Mouse (Mus musculus): ENCODE measurements at regions not wholly inside any gene's neighbourhood (a gene's known extent, or its start where the extent isn't known, plus 50 kb on each side); places are given as distances from the start of the nearest gene placed in this dataset.

DNA sequence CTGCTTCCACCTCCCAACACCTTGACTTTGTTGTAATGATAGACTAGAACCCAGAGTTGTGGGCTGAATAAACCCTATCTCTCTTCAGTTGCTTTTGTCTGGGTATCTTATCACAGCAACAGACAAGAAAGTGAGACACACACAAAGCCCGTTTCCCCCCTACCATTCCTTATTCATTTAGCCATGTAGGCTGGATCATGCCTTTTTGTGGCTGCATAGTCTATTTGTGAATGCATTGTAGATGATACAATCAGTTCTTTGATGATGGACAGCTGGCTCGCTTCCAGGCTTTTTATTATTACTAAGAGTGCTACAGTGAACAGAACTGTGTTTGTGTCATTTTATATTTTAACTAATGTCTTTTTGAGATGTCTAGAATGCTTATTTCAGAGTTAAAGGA is 116.3 kb upstream of the Podxl start:
- in situ Hi-C loops (cut with MboI; ENCODE audit: low sequenced_read_pairs): no loop called here

- in situ Hi-C loops (cut with MboI; ENCODE audit: low sequenced_read_pairs): no loop called here
These were observed 102.1 kb upstream of the Podxl start for GRCm38 (mm10) chr6:31665671-31666486.

GRCm38 (mm10) chr6:31664495-31664894 is 100.7 kb upstream of the Podxl start:
- in situ Hi-C loops (cut with MboI; ENCODE audit: low sequenced_read_pairs): no loop called here

GRCm38 (mm10) chr6:31660778-31661177 is 97.0 kb upstream of the Podxl start:
- in situ Hi-C loops (cut with MboI; ENCODE audit: low sequenced_read_pairs): no loop called here

- in situ Hi-C loops (cut with MboI; ENCODE audit: low sequenced_read_pairs): no loop called here
These were observed 96.1 kb upstream of the Podxl start for GRCm38 (mm10) chr6:31659901-31660300.

DNA sequence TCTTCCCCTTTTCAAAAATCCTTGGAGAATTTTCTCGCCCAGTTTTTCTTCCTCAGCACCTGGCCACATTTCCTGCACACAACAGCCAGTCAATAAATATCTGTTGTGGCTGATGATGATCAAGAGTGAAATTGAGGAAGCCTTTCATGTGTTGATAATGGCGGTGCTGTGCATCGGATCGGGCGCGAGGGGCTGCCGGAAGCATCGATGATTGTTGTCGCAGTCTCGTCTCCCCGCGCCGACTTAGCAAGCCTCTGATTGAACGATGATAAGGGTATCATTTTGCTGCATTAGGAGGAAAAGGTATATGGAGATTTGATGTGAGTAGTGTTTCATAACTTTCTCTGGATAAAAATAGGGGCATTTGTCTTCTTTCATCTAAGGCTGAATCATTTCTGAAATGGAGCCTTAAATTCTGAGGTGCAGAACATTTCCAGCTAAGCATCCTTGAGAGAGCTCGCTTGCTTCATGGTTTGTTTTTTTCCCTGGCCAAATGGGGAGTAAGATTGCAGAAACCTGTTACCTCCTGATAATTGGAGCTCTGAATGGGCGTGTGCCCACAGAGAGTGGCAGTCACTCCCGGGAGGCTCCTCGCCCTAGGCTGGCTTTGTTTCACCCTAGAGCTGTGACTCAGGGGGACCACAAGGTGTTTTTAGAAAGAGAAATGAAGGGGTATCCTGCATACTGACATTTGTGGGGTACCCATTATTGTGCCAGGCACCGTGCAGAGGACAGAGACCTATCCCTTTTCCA is 94.8 kb upstream of the Podxl start:
- in situ Hi-C loops (cut with MboI; ENCODE audit: low sequenced_read_pairs): no loop called here

DNA sequence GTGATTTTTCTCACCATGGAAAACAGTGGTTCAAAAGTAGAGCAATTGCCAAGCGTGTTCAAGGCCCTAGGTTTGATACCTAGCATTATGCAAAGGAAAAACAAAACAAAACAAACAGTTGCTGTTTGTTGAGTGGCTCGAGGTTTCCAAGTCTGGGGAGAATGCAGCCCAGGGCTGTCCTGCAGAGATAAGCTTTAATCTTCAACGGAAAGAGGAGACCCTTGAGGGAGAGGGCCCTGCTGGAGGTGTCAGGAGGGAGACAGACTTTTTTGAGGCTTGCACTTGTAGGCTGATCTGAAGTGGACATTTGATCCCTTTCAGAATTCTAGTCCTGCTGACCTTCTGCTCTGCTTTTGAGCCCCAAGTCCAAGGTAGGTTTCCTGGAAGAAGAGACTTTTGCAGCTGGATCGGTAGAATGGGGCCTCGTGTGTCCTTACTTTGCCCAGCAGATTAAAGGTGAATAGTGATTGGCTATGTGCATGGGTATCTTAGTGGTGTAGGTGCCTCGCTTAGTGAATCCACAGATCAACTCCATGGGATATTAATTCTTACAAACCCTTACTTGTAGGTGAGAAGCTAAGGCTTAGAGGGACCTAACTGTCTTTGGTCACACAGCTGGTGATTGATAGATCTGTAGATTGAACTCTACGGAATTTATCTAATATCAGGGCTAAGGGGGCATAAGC is 87.2 kb upstream of the Podxl start:
- in situ Hi-C loops (cut with MboI; ENCODE audit: low sequenced_read_pairs): no loop called here

- in situ Hi-C loops (cut with MboI; ENCODE audit: low sequenced_read_pairs): no loop called here
These were observed 81.5 kb upstream of the Podxl start for GRCm38 (mm10) chr6:31645261-31645660.

GRCm38 (mm10) chr6:31644504-31644903 is 80.7 kb upstream of the Podxl start:
- in situ Hi-C loops (cut with MboI; ENCODE audit: low sequenced_read_pairs): no loop called here

DNA sequence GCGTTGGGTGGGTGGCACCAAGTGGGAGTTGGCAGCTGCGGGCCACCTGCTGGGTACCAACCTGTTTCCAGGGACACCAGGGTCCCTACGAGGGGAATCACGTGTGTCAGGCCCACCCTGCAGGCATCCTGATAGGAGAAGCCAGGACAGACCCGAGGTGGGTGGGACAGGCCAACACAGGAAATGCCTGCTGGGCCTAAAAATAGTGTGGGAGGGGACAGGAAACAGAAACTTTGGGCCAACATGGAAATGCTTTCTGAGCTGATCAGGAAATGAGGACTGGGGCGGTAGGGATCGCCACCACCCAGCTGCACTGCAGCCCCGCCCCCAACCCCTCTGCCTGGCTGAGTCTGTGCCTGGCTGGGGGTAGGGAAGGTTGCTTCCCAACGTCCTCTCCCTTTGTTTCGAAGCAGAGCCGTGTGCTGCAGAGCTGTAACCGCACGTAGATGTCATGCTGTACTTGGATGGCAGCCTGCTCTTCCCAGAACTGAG is 78.7 kb upstream of the Podxl start:
- in situ Hi-C loops (cut with MboI; ENCODE audit: low sequenced_read_pairs): no loop called here

GRCm38 (mm10) chr6:31640745-31641144 is 77.0 kb upstream of the Podxl start:
- in situ Hi-C loops (cut with MboI; ENCODE audit: low sequenced_read_pairs): no loop called here

GRCm38 (mm10) chr6:31639460-31639859 is 75.7 kb upstream of the Podxl start:
- in situ Hi-C loops (cut with MboI; ENCODE audit: low sequenced_read_pairs): loop anchor here (10.0 kb wide), 1 partner anchor 115 kb away; no protein-coding TSS in a partner anchor

GRCm38 (mm10) chr6:31638434-31639220 is 74.8 kb upstream of the Podxl start:
- in situ Hi-C loops (cut with MboI; ENCODE audit: low sequenced_read_pairs): loop anchor here (10.0 kb wide), 1 partner anchor 114 kb away; no protein-coding TSS in a partner anchor

GRCm38 (mm10) chr6:31637371-31638052 is 73.7 kb upstream of the Podxl start:
- in situ Hi-C loops (cut with MboI; ENCODE audit: low sequenced_read_pairs): loop anchor here (10.0 kb wide), 1 partner anchor 113 kb away; no protein-coding TSS in a partner anchor

GRCm38 (mm10) chr6:31636954-31637353 is 73.2 kb upstream of the Podxl start:
- in situ Hi-C loops (cut with MboI; ENCODE audit: low sequenced_read_pairs): loop anchor here (10.0 kb wide), 1 partner anchor 112 kb away; no protein-coding TSS in a partner anchor

DNA sequence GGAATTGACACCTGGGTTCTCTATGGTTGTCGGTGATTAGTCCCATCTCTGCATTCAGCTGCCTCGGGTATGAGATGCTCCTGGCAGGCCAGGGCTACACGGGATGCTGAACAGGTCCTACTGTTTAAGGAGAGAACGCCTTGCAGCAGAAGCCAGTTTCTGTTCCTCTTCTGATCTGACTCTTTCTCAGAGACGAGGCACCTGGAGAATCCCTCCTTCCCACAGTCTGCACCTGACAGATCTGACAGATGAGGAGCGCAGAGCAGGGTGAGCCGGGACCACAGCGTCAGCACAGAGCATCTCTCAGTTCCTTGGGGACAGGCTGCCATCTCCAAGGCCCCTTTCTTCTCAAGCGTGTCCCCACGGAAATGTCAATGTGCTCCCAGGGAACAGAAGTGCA is 68.7 kb upstream of the Podxl start:
- in situ Hi-C loops (cut with MboI; ENCODE audit: low sequenced_read_pairs): loop anchor here (10.0 kb wide), 1 partner anchor 108 kb away; no protein-coding TSS in a partner anchor

DNA sequence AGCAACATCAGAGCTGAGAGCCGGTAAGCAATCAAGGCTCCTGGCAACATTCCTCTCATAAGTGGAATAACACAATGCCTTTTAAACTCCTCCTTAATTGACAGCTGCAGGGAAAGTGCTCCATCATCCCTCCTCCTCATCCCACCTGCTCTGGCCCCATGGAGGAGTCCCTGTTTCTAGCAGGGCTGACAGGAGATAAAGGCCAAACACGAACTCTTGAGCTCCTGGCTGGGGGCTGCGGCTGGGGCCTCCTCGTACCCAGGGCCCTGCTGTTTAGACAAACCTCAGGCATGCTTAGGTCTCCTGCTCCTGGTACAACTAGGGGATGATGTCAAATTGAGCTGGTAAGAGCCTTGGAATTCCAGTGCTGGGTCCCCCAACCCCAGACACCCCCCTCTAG is 66.2 kb upstream of the Podxl start:
- in situ Hi-C loops (cut with MboI; ENCODE audit: low sequenced_read_pairs): loop anchor here (10.0 kb wide), 1 partner anchor 105 kb away; no protein-coding TSS in a partner anchor

DNA sequence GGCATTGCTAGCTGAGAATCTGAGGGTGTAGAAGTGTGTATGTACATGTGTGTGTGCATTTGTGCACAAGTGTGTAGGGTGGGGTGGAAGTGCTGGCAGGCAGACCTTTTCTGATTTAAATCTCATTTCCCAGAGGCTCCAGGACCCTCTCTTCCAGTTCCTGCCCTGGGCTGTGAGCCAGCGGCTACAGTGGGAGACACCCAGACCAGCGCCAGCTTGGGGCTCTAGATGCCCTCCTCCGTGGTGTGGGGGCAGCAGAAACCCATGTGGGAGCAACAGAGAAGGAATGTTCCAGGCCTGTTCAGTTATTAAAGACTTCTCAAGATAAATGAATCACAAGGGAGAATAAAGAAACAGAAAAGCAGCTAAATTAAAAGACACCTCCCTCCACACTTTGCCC is 64.1 kb upstream of the Podxl start:
- in situ Hi-C loops (cut with MboI; ENCODE audit: low sequenced_read_pairs): no loop called here

DNA sequence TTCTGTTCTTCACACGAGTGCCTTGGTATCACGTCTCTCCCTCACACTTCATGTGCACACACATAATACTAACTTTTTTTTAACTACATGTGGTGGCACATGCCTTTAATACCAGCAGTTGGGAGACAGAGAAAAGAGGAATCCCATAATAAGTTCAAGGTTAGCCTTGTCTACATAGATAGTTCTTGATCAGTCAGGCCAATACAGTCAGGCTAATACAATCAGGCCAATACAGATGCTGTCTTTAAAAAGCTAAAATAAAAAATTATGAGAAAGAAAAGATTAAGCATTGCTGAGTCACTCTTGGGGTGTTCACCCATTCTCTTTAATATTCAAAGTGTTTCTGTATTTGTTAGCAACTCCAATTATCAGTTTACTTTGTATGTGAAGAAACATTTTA is 61.3 kb upstream of the Podxl start:
- in situ Hi-C loops (cut with MboI; ENCODE audit: low sequenced_read_pairs): no loop called here

DNA sequence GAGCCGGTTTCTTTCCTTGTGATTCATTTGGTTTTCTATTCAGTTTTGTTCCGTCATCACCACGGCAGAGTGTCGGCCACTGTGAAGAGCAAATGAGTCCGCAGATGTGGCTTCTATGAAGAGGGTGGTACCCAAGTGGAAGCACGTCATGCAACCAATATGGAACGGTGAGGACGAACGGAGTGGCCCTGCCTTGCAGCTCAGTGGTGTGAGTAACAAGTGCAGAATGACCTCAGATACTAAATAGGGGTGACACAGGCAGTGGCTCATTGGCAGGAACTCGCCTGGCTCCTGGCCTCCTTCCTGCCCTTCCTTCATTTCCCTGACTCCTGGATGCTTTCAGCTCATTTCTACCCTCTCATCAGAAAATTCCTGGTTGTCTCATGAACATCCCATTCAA is 60.6 kb upstream of the Podxl start:
- in situ Hi-C loops (cut with MboI; ENCODE audit: low sequenced_read_pairs): no loop called here

Measured in CH12F3 (cell line).